Mouse (Mus musculus) small intestine, adult 2 months (tissue): ENCODE results near the gene Tpcn1. TPM values are rescaled to one million over a fixed set of nuclear protein-coding genes. Genes with fewer than 3 reads are reported as not detected.

ENCODE experiments used
- H3K27ac ChIP-seq: fragments of 200-500 bp; 2 replicates; pipeline ENCODE4 v1.5.1; 2012; ENCODE audit warnings: low read depth, low read length, control low read depth, inconsistent platforms; ENCODE audit not compliant: insufficient read depth
- H3K27me3 ChIP-seq: fragments of 200-500 bp; 2 replicates; pipeline ENCODE4 v1.6.1; 2012; ENCODE audit warnings: mild to moderate bottlenecking, moderate library complexity, low read length, inconsistent platforms; ENCODE audit not compliant: control insufficient read depth, insufficient read depth
- H3K36me3 ChIP-seq: fragments of 200-500 bp; 2 replicates; pipeline ENCODE4 v1.6.1; 2012; ENCODE audit warnings: mild to moderate bottlenecking, low read length, control low read depth, inconsistent platforms; ENCODE audit not compliant: control insufficient read depth, insufficient read depth
- H3K4me1 ChIP-seq: fragments of 200-500 bp; 2 replicates; pipeline ENCODE4 v1.6.1; 2012; ENCODE audit warnings: low read length, inconsistent platforms, mixed read lengths; ENCODE audit not compliant: control insufficient read depth, insufficient read depth, insufficient read length
- H3K4me3 ChIP-seq: fragments of 200-500 bp; 2 replicates; pipeline ENCODE4 v1.5.1; 2012; ENCODE audit warnings: low read depth, mild to moderate bottlenecking, control low read depth, inconsistent platforms, low read length, moderate library complexity
- CTCF ChIP-seq: fragments of 200-500 bp; IDR thresholded peaks from 2 replicates; pipeline ENCODE4 v1.5.1; 2012; ENCODE audit warnings: low read depth, mild to moderate bottlenecking, control low read depth, inconsistent platforms, low read length, moderate library complexity, mixed read lengths; ENCODE audit not compliant: insufficient replicate concordance, insufficient read length; ENCODE audit errors: extremely low read depth
- POLR2A ChIP-seq: fragments of 200-500 bp; IDR thresholded peaks from 2 replicates; pipeline ENCODE4 v1.6.1; 2012; ENCODE audit warnings: low read depth, mild to moderate bottlenecking, control low read depth, inconsistent platforms, low read length, moderate library complexity
- WGBS: fragments of 180-500 bp; shearing (Covaris S2); methylation state at CpG from one replicate; pipeline ENCODE4 v1.1.7; 2018; 5-methylcytosine and 5-hydroxymethylcytosine counted together
- polyA plus RNA-seq: library from polyadenylated mRNA; depleted of rRNA; stranded (reverse); fragments of >200 nt; gene quantifications from 2 replicates; pipeline ENCODE4 v1.2.3, GENCODE M21; 2012

Gene Tpcn1
- polyA plus RNA-seq, 1 experiment = 115 TPM

- 55% methylated on average over 15 of the region's 15 CpGs for WGBS
- Histone ChIP-seq H3K4me3 (no peak overlapping the region), H3K27me3 (no peaks in the 10 kb centered on the region), H3K36me3 (no peaks in the 10 kb centered on the region), H3K27ac (no peak overlapping the region), H3K4me1 (peaks cover 48% of the 10 kb centered on the region)
- no peak for TF ChIP-seq POLR2A
- TF ChIP-seq CTCF = no peak
Observed at GRCm38 (mm10) chr5:120565171-120565905, 23.1 kb downstream of the Tpcn1 start.

- TF ChIP-seq POLR2A (no peak), CTCF (no peak)
- Histone ChIP-seq H3K36me3 (0 out of 2 replicates have a peak, but pooled peaks cover 2% of the 10 kb centered on the region), H3K27me3 (no peaks in the 10 kb centered on the region), H3K4me3 (no peak overlapping the region), H3K27ac (peak overlapping the region; percentile 47), H3K4me1 (peaks cover 46% of the 10 kb centered on the region)
- 30% methylated on average over 4 of the region's 4 CpGs for WGBS
Observed at GRCm38 (mm10) chr5:120563914-120564311, 24.6 kb downstream of the Tpcn1 start.

- no peak overlapping the region for H3K4me3 ChIP-seq
- peaks cover 45% of the 10 kb centered on the region for H3K4me1 ChIP-seq
- WGBS = 52% methylated on average over 28 of the region's 28 CpGs
- peak overlapping the region; percentile 39 for H3K27ac ChIP-seq
- TF ChIP-seq CTCF (no peak), POLR2A (no peak)
- H3K36me3 ChIP-seq = 0 out of 2 replicates have a peak, but pooled peaks cover 2% of the 10 kb centered on the region
- H3K27me3 ChIP-seq = no peaks in the 10 kb centered on the region
Observed at GRCm38 (mm10) chr5:120562956-120563913, 25.2 kb downstream of the Tpcn1 start.

- H3K4me1 ChIP-seq = peaks cover 24% of the 10 kb centered on the region
- WGBS = 5% methylated on average over 16 of the region's 16 CpGs
- H3K36me3 ChIP-seq = peaks cover 12% of the 10 kb centered on the region; the same call in 1 of the 2 replicates
- no peaks in the 10 kb centered on the region for H3K27me3 ChIP-seq
- 0 out of 2 replicates have a peak overlapping the region, but pooled peaks have one; percentile 27 for H3K27ac ChIP-seq
- TF ChIP-seq POLR2A = no peak
- TF ChIP-seq CTCF = no peak
- H3K4me3 ChIP-seq = peak overlapping the region; percentile 12
Observed at GRCm38 (mm10) chr5:120560616-120561311, 27.7 kb downstream of the Tpcn1 start.

GRCm38 (mm10) chr5:120560129-120560615 is 28.3 kb downstream of the Tpcn1 start:
- Histone ChIP-seq H3K27ac (no peak overlapping the region), H3K4me1 (peaks cover 20% of the 10 kb centered on the region)

GRCm38 (mm10) chr5:120558762-120559161 is 29.7 kb downstream of the Tpcn1 start:
- peaks cover 16% of the 10 kb centered on the region for H3K4me1 ChIP-seq
- H3K27me3 ChIP-seq = no peaks in the 10 kb centered on the region
- WGBS = 81% methylated on average over 14 of the region's 14 CpGs
- no peak for TF ChIP-seq POLR2A
- TF ChIP-seq CTCF = no peak
- H3K36me3 ChIP-seq = peaks cover 28% of the 10 kb centered on the region
- no peak overlapping the region for H3K4me3 ChIP-seq
- H3K27ac ChIP-seq = no peak overlapping the region

More at GRCm38 (mm10) chr5:120560129-120560615, 28.3 kb downstream of the Tpcn1 start:
- Histone ChIP-seq H3K4me3 (no peak overlapping the region), H3K27me3 (no peaks in the 10 kb centered on the region), H3K36me3 (peaks cover 17% of the 10 kb centered on the region)
- WGBS = 54% methylated on average over 9 of the region's 9 CpGs
- TF ChIP-seq CTCF (no peak), POLR2A (no peak)

GRCm38 (mm10) chr5:120558041-120558440 is 30.4 kb downstream of the Tpcn1 start:
- H3K4me3 ChIP-seq = no peak overlapping the region
- H3K36me3 ChIP-seq = peaks cover 35% of the 10 kb centered on the region
- 83% methylated on average over 8 of the region's 8 CpGs for WGBS
- H3K27ac ChIP-seq = no peak overlapping the region
- peaks cover 11% of the 10 kb centered on the region for H3K4me1 ChIP-seq
- H3K27me3 ChIP-seq = no peaks in the 10 kb centered on the region
- TF ChIP-seq POLR2A (no peak), CTCF (no peak)
